Mouse (Mus musculus): ENCODE measurements around the gene Greb1. TPM values are rescaled to one million over a fixed set of nuclear protein-coding genes. Genes with fewer than 3 reads are reported as not detected.

Greb1 gene
- polyA plus RNA-seq, 1 experiment = 0.48 TPM

GRCm38 (mm10) chr12:16653332-16654093 lies 147.2 kb downstream of the Greb1 start, which contains the start of gene Ntsr2:
Gene Ntsr2 (plus strand): TSS chr12:16653382.
- Histone ChIP-seq H3K4me3 (ENCODE audit: insufficient read depth, low read length) (peak within 1 kb of the TSS; percentile 37), H3K27ac (ENCODE audit: insufficient read depth, low read length) (peak within 1 kb of the TSS; percentile 62; the same call in 1 of the 2 replicates), H3K4me1 (ENCODE audit: control insufficient read depth, insufficient read depth, low read length) (no peaks in the 10 kb centered on the region; the same call in 1 of the 2 replicates)
- TF ChIP-seq CTCF (IDR thresholded peaks at IDR 0.05; ENCODE audit: extremely low read depth, insufficient read depth, low read length) (no peak), POLR2A (IDR thresholded peaks at IDR 0.05; ENCODE audit: extremely low read depth, insufficient read depth, low read length) (no peak)

GRCm38 (mm10) chr12:16649819-16650218 lies 150.9 kb downstream of the Greb1 start:
- H3K4me1 ChIP-seq (ENCODE audit: control insufficient read depth, insufficient read depth, low read length) = no peaks in the 10 kb centered on the region
- H3K27ac ChIP-seq (ENCODE audit: insufficient read depth, low read length) = no peak overlapping the region
- TF ChIP-seq CTCF (IDR thresholded peaks at IDR 0.05; ENCODE audit: extremely low read depth, insufficient read depth, low read length) (no peak), POLR2A (IDR thresholded peaks at IDR 0.05; ENCODE audit: extremely low read depth, insufficient read depth, low read length) (no peak)
- H3K4me3 ChIP-seq (ENCODE audit: insufficient read depth, low read length) = no peak overlapping the region

GRCm38 (mm10) chr12:16648273-16648672 lies 152.4 kb downstream of the Greb1 start:
- no peaks in the 10 kb centered on the region for H3K4me1 ChIP-seq (ENCODE audit: control insufficient read depth, insufficient read depth, low read length)
- no peak for TF ChIP-seq POLR2A (IDR thresholded peaks at IDR 0.05; ENCODE audit: extremely low read depth, insufficient read depth, low read length)
- no peak for TF ChIP-seq CTCF (IDR thresholded peaks at IDR 0.05; ENCODE audit: extremely low read depth, insufficient read depth, low read length)
- no peak overlapping the region for H3K4me3 ChIP-seq (ENCODE audit: insufficient read depth, low read length)
- no peak overlapping the region for H3K27ac ChIP-seq (ENCODE audit: insufficient read depth, low read length)

- no peak overlapping the region for H3K4me3 ChIP-seq (ENCODE audit: insufficient read depth, low read length)
- no peak for TF ChIP-seq CTCF (IDR thresholded peaks at IDR 0.05; ENCODE audit: extremely low read depth, insufficient read depth, low read length)
- no peak for TF ChIP-seq POLR2A (IDR thresholded peaks at IDR 0.05; ENCODE audit: extremely low read depth, insufficient read depth, low read length)
- H3K4me1 ChIP-seq (ENCODE audit: control insufficient read depth, insufficient read depth, low read length) = no peaks in the 10 kb centered on the region
- H3K27ac ChIP-seq (ENCODE audit: insufficient read depth, low read length) = no peak overlapping the region
These were observed 153.8 kb downstream of the Greb1 start for GRCm38 (mm10) chr12:16646780-16647409.

- H3K4me1 ChIP-seq (ENCODE audit: control insufficient read depth, insufficient read depth, low read length) = no peaks in the 10 kb centered on the region
- no peak overlapping the region for H3K27ac ChIP-seq (ENCODE audit: insufficient read depth, low read length)
- no peak for TF ChIP-seq CTCF (IDR thresholded peaks at IDR 0.05; ENCODE audit: extremely low read depth, insufficient read depth, low read length)
- TF ChIP-seq POLR2A (IDR thresholded peaks at IDR 0.05; ENCODE audit: extremely low read depth, insufficient read depth, low read length) = no peak
These were observed 156.0 kb downstream of the Greb1 start for GRCm38 (mm10) chr12:16644698-16645097.

GRCm38 (mm10) chr12:16643508-16644345 lies 157.0 kb downstream of the Greb1 start:
- H3K4me3 ChIP-seq (ENCODE audit: insufficient read depth, low read length) = no peak overlapping the region
- no peak for TF ChIP-seq POLR2A (IDR thresholded peaks at IDR 0.05; ENCODE audit: extremely low read depth, insufficient read depth, low read length)
- no peak for TF ChIP-seq CTCF (IDR thresholded peaks at IDR 0.05; ENCODE audit: extremely low read depth, insufficient read depth, low read length)

More at GRCm38 (mm10) chr12:16644698-16645097, 156.0 kb downstream of the Greb1 start:
- H3K4me3 ChIP-seq (ENCODE audit: insufficient read depth, low read length) = no peak overlapping the region

GRCm38 (mm10) chr12:16642000-16642399 lies 158.7 kb downstream of the Greb1 start:
- no peak overlapping the region for H3K4me3 ChIP-seq (ENCODE audit: insufficient read depth, low read length)
- no peaks in the 10 kb centered on the region for H3K4me1 ChIP-seq (ENCODE audit: control insufficient read depth, insufficient read depth, low read length)
- TF ChIP-seq POLR2A (IDR thresholded peaks at IDR 0.05; ENCODE audit: extremely low read depth, insufficient read depth, low read length) (no peak), CTCF (IDR thresholded peaks at IDR 0.05; ENCODE audit: extremely low read depth, insufficient read depth, low read length) (peak; percentile 24; the same call in 1 of the 2 replicates)
- no peak overlapping the region for H3K27ac ChIP-seq (ENCODE audit: insufficient read depth, low read length)

More at GRCm38 (mm10) chr12:16643508-16644345, 157.0 kb downstream of the Greb1 start:
- Histone ChIP-seq H3K27ac (ENCODE audit: insufficient read depth, low read length) (no peak overlapping the region), H3K4me1 (ENCODE audit: control insufficient read depth, insufficient read depth, low read length) (no peaks in the 10 kb centered on the region)

- Histone ChIP-seq H3K4me3 (ENCODE audit: insufficient read depth, low read length) (no peak overlapping the region), H3K27ac (ENCODE audit: insufficient read depth, low read length) (no peak overlapping the region), H3K4me1 (ENCODE audit: control insufficient read depth, insufficient read depth, low read length) (no peaks in the 10 kb centered on the region)
- TF ChIP-seq CTCF (IDR thresholded peaks at IDR 0.05; ENCODE audit: extremely low read depth, insufficient read depth, low read length) (no peak), POLR2A (IDR thresholded peaks at IDR 0.05; ENCODE audit: extremely low read depth, insufficient read depth, low read length) (no peak)
These were observed 160.6 kb downstream of the Greb1 start for GRCm38 (mm10) chr12:16640075-16640474.

All from cortical plate, adult 2 months (tissue).